Mouse (Mus musculus) heart, embryonic 13.5 days (tissue): ENCODE data around the gene Cntnap1. TPM values are rescaled to one million over a fixed set of nuclear protein-coding genes. Genes with fewer than 3 reads are reported as not detected.

ENCODE experiments used
- ATAC-seq: fragments of 200-750 bp; cut with Nextera tagmentation; 2 replicates; pipeline ENCODE4 v1.8.0; 2017; ENCODE audit warnings: moderate TSS enrichment; ENCODE audit not compliant: insufficient number of reproducible peaks, low FRiP score, low TSS enrichment; ENCODE audit errors: extremely low read depth
- H3K27ac ChIP-seq: fragments of 300-500 bp; sonication (generic); replicated peaks from 2 replicates; pipeline ENCODE4 v1.5.1; 2015; ENCODE audit warnings: moderate library complexity, mild to moderate bottlenecking, inconsistent platforms
- H3K27me3 ChIP-seq: fragments of 300-500 bp; sonication (generic); replicated peaks from 2 replicates; pipeline ENCODE4 v1.6.1; 2015; ENCODE audit warnings: mild to moderate bottlenecking, inconsistent platforms
- H3K36me3 ChIP-seq: fragments of 300-500 bp; sonication (generic); 2 replicates; pipeline ENCODE4 v1.6.1; 2015; ENCODE audit warnings: mild to moderate bottlenecking, inconsistent platforms
- H3K4me1 ChIP-seq: fragments of 300-500 bp; sonication (generic); 2 replicates; pipeline ENCODE4 v1.6.1; 2015; ENCODE audit warnings: inconsistent platforms
- H3K4me2 ChIP-seq: fragments of 300-500 bp; sonication (generic); 2 replicates; pipeline ENCODE4 v1.6.1; 2015; ENCODE audit warnings: inconsistent platforms, mild to moderate bottlenecking, moderate library complexity
- H3K4me3 ChIP-seq: fragments of 300-500 bp; sonication (generic); 2 replicates; pipeline ENCODE4 v1.5.1; 2015; ENCODE audit warnings: moderate library complexity, mild to moderate bottlenecking, inconsistent platforms
- H3K9ac ChIP-seq: fragments of 300-500 bp; sonication (generic); 2 replicates; pipeline ENCODE4 v1.6.1; 2015; ENCODE audit warnings: inconsistent platforms, mild to moderate bottlenecking, moderate library complexity
- H3K9me3 ChIP-seq: fragments of 300-500 bp; sonication (generic); 2 replicates; pipeline ENCODE4 v1.6.1; 2016; ENCODE audit warnings: inconsistent platforms
- WGBS: fragments of 180-500 bp; shearing (Covaris S2); methylation state at CpG from one replicate; pipeline ENCODE4 v1.1.7; 2015; ENCODE audit warnings: mixed read lengths; 5-methylcytosine and 5-hydroxymethylcytosine counted together
- polyA plus RNA-seq: library from polyadenylated mRNA; unstranded; fragments of >200 nt; fragmentation: Nextera tagmentation; extraction: Ambion mirVana; gene quantifications from 2 replicates; pipeline ENCODE4 v1.2.1, GENCODE M21; 2015

The Cntnap1 gene
- polyA plus RNA-seq, 1 experiment from 2014 or later = 0.55 TPM

- peaks cover 80% of the 10 kb centered on the region for H3K4me1 ChIP-seq
- 9% methylated on average over 11 of the region's 11 CpGs for WGBS
- H3K27me3 ChIP-seq = peaks cover 56% of the 10 kb centered on the region
- peak overlapping the region; percentile 79 for H3K9ac ChIP-seq
- peak overlapping the region; percentile 43 for H3K4me3 ChIP-seq
- peak overlapping the region; percentile 76 for H3K27ac ChIP-seq
- no peak for ATAC-seq
- H3K36me3 ChIP-seq = peaks cover 2% of the 10 kb centered on the region
- H3K9me3 ChIP-seq = no peaks in the 10 kb centered on the region
- H3K4me2 ChIP-seq = peak overlapping the region; percentile 97
Observed at GRCm38 (mm10) chr11:101173112-101173511, 2.8 kb downstream of the Cntnap1 start.

DNA sequence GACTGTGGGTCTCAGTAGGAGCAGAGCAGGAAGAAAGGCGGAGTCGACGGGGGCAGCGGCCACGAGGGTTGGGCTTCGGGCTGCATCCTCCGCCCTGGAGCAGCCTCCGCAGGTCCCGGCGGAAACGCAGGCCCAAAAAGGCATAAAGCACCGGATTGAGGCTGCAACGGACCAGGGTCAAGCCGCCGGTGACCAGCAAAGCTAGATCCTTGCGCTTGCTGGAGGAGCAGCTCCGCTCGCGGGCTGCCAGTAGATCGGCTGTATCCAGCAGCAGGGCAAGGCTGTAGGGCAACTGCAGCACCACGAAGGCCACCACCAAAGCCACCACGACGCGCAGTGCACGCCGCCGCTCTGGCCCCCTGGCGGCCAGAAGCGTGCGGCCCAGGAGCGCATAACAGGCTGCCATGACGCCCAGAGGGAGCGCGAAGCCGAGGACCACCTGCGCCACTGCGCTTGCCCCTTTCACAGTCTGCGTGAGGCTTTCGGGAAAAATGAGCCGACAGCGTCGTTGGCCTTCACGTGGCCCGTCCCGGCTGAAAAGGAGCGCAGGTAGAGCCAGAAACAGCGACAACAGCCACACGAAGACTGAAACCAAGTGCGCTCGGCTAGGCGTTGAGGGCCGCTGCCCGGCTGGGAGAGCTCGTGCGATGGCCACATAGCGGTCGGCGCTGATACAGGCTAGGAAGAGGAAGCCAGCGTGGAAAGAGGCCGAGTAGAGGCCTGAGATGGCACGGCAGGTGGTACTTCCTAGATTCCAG lies 3.5 kb downstream of the Cntnap1 start:
- H3K27me3 ChIP-seq = peaks cover 56% of the 10 kb centered on the region
- 0 out of 2 replicates have a peak, but pooled peaks have one; percentile 32 for ATAC-seq
- peak overlapping the region; percentile 97 for H3K4me2 ChIP-seq
- 2% methylated on average over 61 of the region's 61 CpGs for WGBS
- H3K27ac ChIP-seq = peak overlapping the region; percentile 76
- peaks cover 73% of the 10 kb centered on the region for H3K4me1 ChIP-seq
- peak overlapping the region; percentile 43 for H3K4me3 ChIP-seq
- H3K9me3 ChIP-seq = no peaks in the 10 kb centered on the region
- peak overlapping the region; percentile 79 for H3K9ac ChIP-seq
- H3K36me3 ChIP-seq = no peaks in the 10 kb centered on the region

DNA sequence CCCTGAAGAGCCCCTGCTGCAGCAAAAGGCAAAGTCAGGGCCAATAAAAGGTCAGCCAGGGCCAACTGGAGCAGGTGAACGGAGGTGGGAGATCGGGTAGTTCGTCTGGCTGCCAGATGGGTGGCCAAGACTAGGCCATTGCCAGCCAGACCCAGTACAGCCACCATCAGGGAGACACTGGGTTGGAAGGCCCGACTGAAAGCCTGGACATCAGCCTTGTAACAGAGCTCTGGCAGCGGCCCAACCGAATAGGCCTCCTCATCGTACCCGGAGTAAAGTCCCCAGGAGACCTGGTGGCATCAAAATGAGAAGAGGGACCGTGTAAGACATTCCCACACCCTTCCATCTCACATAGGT lies 4.0 kb downstream of the Cntnap1 start:
- H3K9ac ChIP-seq = peak overlapping the region; percentile 79
- H3K4me2 ChIP-seq = peak overlapping the region; percentile 97
- WGBS = 42% methylated on average over 9 of the region's 9 CpGs

GRCm38 (mm10) chr11:101174851-101175628 lies 4.7 kb downstream of the Cntnap1 start, which contains the start of gene Ccr10:
Ccr10 (minus strand) TSS chr11:101175443.
- H3K4me1 ChIP-seq = peaks cover 65% of the 10 kb centered on the region
- 26% methylated on average over 14 of the region's 14 CpGs for WGBS
- no peaks in the 10 kb centered on the region for H3K9me3 ChIP-seq
- H3K9ac ChIP-seq = peak within 1 kb of the TSS; percentile 79
- peak within 1 kb of the TSS; percentile 44 for H3K4me3 ChIP-seq
- H3K4me2 ChIP-seq = peak within 1 kb of the TSS; percentile 97
- peak within 1 kb of the TSS; percentile 76; the same call in 1 of the 2 replicates for H3K27ac ChIP-seq
- H3K27me3 ChIP-seq = peaks cover 55% of the 10 kb centered on the region
- no peak for ATAC-seq
- no peaks in the 10 kb centered on the region for H3K36me3 ChIP-seq

More for the DNA sequence above, 4.0 kb downstream of the Cntnap1 start:
- Histone ChIP-seq H3K9me3 (no peaks in the 10 kb centered on the region), H3K27ac (peak overlapping the region; percentile 76; the same call in 1 of the 2 replicates), H3K36me3 (no peaks in the 10 kb centered on the region), H3K27me3 (peaks cover 56% of the 10 kb centered on the region), H3K4me3 (peak overlapping the region; percentile 43), H3K4me1 (peaks cover 68% of the 10 kb centered on the region)
- ATAC-seq = no peak

GRCm38 (mm10) chr11:101175636-101176116 lies 5.4 kb downstream of the Cntnap1 start:
- Histone ChIP-seq H3K9me3 (no peaks in the 10 kb centered on the region), H3K27ac (no peak overlapping the region), H3K4me1 (peaks cover 59% of the 10 kb centered on the region), H3K9ac (peak overlapping the region; percentile 73), H3K4me3 (peak overlapping the region; percentile 44), H3K36me3 (no peaks in the 10 kb centered on the region), H3K27me3 (peaks cover 57% of the 10 kb centered on the region), H3K4me2 (peak overlapping the region; percentile 97)
- 13% methylated on average over 11 of the region's 11 CpGs for WGBS
- no peak for ATAC-seq

DNA sequence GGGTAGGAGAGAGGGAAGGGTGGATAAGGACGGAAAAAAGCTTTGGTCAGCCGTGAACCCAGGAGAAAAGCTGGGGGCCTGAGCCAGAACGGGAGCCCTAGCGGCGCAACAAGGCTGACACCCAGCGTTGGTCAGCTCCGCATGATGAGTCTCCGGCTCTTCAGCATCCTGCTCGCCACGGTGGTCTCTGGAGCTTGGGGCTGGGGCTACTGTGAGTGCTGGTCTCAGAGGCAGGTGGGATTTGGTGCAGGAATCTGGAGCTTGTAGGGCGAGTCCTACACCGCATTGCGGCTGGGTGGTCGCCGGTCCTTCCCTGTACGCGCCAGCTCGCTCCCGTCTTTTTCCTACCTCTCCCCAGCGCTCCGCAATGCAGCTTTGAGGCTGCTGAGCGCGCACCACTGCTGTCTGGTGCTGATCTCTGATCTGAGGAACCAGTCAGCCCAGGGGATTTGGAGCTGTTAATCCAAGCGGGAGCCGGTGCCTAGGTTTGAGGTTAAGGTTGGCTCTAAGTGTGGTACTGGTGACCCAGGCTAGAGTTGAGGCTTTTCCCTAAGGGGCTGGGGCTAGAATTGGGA lies 5.9 kb downstream of the Cntnap1 start:
- Histone ChIP-seq H3K36me3 (no peaks in the 10 kb centered on the region), H3K27ac (no peak overlapping the region), H3K9me3 (no peaks in the 10 kb centered on the region), H3K4me1 (peaks cover 58% of the 10 kb centered on the region), H3K27me3 (peaks cover 58% of the 10 kb centered on the region), H3K9ac (peak overlapping the region; percentile 73), H3K4me2 (peak overlapping the region; percentile 97), H3K4me3 (peak overlapping the region; percentile 44)
- 1% methylated on average over 25 of the region's 25 CpGs for WGBS
- no peak for ATAC-seq

- H3K36me3 ChIP-seq = no peaks in the 10 kb centered on the region
- peak overlapping the region; percentile 97 for H3K4me2 ChIP-seq
- H3K4me1 ChIP-seq = peaks cover 54% of the 10 kb centered on the region
- H3K9me3 ChIP-seq = no peaks in the 10 kb centered on the region
- 33% methylated on average over 22 of the region's 22 CpGs for WGBS
- 0 out of 2 replicates have a peak, but pooled peaks have one; percentile 8 for ATAC-seq
- no peak overlapping the region for H3K27ac ChIP-seq
- peaks cover 66% of the 10 kb centered on the region for H3K27me3 ChIP-seq
- H3K9ac ChIP-seq = no peak overlapping the region
- H3K4me3 ChIP-seq = peak overlapping the region; percentile 44; the same call in 1 of the 2 replicates
Observed at GRCm38 (mm10) chr11:101176933-101177773, 6.8 kb downstream of the Cntnap1 start.

GRCm38 (mm10) chr11:101178061-101179058 lies 8.0 kb downstream of the Cntnap1 start:
- Histone ChIP-seq H3K36me3 (no peaks in the 10 kb centered on the region), H3K9ac (0 out of 2 replicates have a peak overlapping the region, but pooled peaks have one; percentile 34), H3K27ac (no peak overlapping the region), H3K4me1 (peaks cover 43% of the 10 kb centered on the region), H3K4me3 (no peak overlapping the region), H3K27me3 (peaks cover 73% of the 10 kb centered on the region), H3K4me2 (peak overlapping the region; percentile 33), H3K9me3 (no peaks in the 10 kb centered on the region)
- WGBS = 56% methylated on average over 36 of the region's 36 CpGs
- ATAC-seq = no peak

- Histone ChIP-seq H3K4me2 (no peak overlapping the region), H3K4me3 (no peak overlapping the region), H3K27ac (no peak overlapping the region), H3K36me3 (no peaks in the 10 kb centered on the region), H3K4me1 (peaks cover 34% of the 10 kb centered on the region), H3K27me3 (peaks cover 70% of the 10 kb centered on the region), H3K9me3 (no peaks in the 10 kb centered on the region), H3K9ac (no peak overlapping the region; the same call in 1 of the 2 replicates)
- no peak for ATAC-seq
- 76% methylated on average over 15 of the region's 15 CpGs for WGBS
Observed at GRCm38 (mm10) chr11:101179306-101179705, 9.0 kb downstream of the Cntnap1 start.
